Mouse (Mus musculus): ENCODE measurements at regions not wholly inside any gene's neighbourhood (a gene's known extent, or its start where the extent isn't known, plus 50 kb on each side); places are given as distances from the start of the nearest gene placed in this dataset.
"Not testable (repeated sequence)": the region's sequence is repeated elsewhere in the genome, so short reads cannot be mapped to it uniquely, and the experiment has no call there.

DNA sequence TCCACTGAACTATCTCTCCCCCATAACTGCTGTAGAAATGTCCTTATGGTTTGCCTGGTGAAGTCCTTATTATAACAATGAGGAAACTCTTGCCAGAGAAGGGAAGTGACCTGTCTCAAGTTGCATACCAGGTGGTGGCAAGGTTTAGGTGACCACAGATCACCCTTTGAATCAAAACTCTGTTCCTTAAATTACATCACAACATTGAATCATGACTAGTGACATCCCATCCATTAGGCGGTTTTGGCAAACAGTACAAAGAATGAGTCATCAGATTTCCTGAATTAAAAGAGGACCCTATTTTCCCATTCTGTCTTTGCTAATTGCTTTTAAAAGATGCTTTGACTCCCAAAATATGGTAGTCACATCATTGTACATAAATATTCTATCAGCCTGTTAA is 168.5 kb upstream of the Pgr start:
- Histone ChIP-seq H3K4me2 (no peak overlapping the region), H3K9ac (no peak overlapping the region), H3K4me3 (replicated peaks) (no peak overlapping the region), H3K9me3 (replicated peaks) (no peaks in the 10 kb centered on the region), H3K27me3 (no peaks in the 10 kb centered on the region), H3K36me3 (no peaks in the 10 kb centered on the region), H3K4me1 (replicated peaks) (no peaks in the 10 kb centered on the region), H3K27ac (no peak overlapping the region)
- no peak for ATAC-seq (ENCODE audit: low read depth)
- WGBS (ENCODE audit: insufficient replicate concordance): 63% methylated on average over 1 of the region's 1 CpGs
- DNase-seq: no peak

DNA sequence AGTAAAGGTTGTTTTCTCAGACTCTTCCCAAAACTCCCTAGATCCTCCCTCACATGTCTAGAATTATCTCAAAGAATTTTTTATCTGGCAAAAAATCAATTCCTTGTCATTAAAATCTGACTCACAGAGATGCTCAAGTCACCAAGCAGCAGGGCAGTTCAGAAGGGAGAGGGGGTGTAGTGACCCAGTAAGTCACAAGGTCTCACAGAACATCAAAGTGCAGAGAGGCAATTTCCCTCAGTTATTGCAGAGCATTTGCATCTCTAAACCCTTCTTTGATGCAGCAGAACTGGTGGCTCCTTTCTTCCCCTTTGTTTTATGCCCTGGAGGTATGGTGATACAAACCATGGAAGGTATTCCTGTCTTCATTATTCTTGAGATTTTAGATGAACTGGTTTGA is 166.1 kb upstream of the Pgr start:
- H3K4me3 ChIP-seq (replicated peaks): no peak overlapping the region
- H3K4me2 ChIP-seq: no peak overlapping the region
- H3K27ac ChIP-seq: no peak overlapping the region
- ATAC-seq (ENCODE audit: low read depth) (no peak), DNase-seq (no peak)
- H3K9ac ChIP-seq: no peak overlapping the region
- no peaks in the 10 kb centered on the region for H3K4me1 ChIP-seq (replicated peaks)
- H3K36me3 ChIP-seq: no peaks in the 10 kb centered on the region
- no peaks in the 10 kb centered on the region for H3K9me3 ChIP-seq (replicated peaks)
- no peaks in the 10 kb centered on the region for H3K27me3 ChIP-seq

- no peaks in the 10 kb centered on the region for H3K36me3 ChIP-seq
- no peak overlapping the region for H3K27ac ChIP-seq
- ATAC-seq (ENCODE audit: low read depth): no peak
- no peak for DNase-seq
- H3K9me3 ChIP-seq (replicated peaks): no peaks in the 10 kb centered on the region
- H3K9ac ChIP-seq: no peak overlapping the region
- no peaks in the 10 kb centered on the region for H3K27me3 ChIP-seq
- H3K4me1 ChIP-seq (replicated peaks): no peaks in the 10 kb centered on the region
- H3K4me2 ChIP-seq: no peak overlapping the region
- 52% methylated on average over 1 of the region's 1 CpGs for WGBS (ENCODE audit: insufficient replicate concordance)
- no peak overlapping the region for H3K4me3 ChIP-seq (replicated peaks)
Measured at GRCm38 (mm10) chr9:8740190-8740589, 159.4 kb upstream of the Pgr start.

- no peak for DNase-seq
- WGBS (ENCODE audit: insufficient replicate concordance): 45% methylated on average over 2 of the region's 2 CpGs
- no peak overlapping the region for H3K27ac ChIP-seq
Measured at GRCm38 (mm10) chr9:8749878-8750277, 149.8 kb upstream of the Pgr start.

GRCm38 (mm10) chr9:8760876-8761275 is 138.8 kb upstream of the Pgr start:
- Histone ChIP-seq H3K36me3 (no peaks in the 10 kb centered on the region), H3K4me2 (no peak overlapping the region), H3K27ac (no peak overlapping the region), H3K4me3 (replicated peaks) (no peak overlapping the region), H3K27me3 (no peaks in the 10 kb centered on the region), H3K4me1 (replicated peaks) (no peaks in the 10 kb centered on the region), H3K9ac (no peak overlapping the region), H3K9me3 (replicated peaks) (no peaks in the 10 kb centered on the region)
- WGBS (ENCODE audit: insufficient replicate concordance): 40% methylated on average over 1 of the region's 1 CpGs
- ATAC-seq (ENCODE audit: low read depth) (no peak), DNase-seq (no peak)

More at GRCm38 (mm10) chr9:8749878-8750277, 149.8 kb upstream of the Pgr start:
- Histone ChIP-seq H3K4me1 (replicated peaks) (no peaks in the 10 kb centered on the region), H3K9ac (no peak overlapping the region), H3K9me3 (replicated peaks) (no peaks in the 10 kb centered on the region), H3K4me2 (no peak overlapping the region), H3K27me3 (no peaks in the 10 kb centered on the region), H3K4me3 (replicated peaks) (no peak overlapping the region), H3K36me3 (no peaks in the 10 kb centered on the region)
- ATAC-seq (ENCODE audit: low read depth): no peak

GRCm38 (mm10) chr9:8769398-8769797 is 130.2 kb upstream of the Pgr start:
- H3K4me2 ChIP-seq; H3K4me1 ChIP-seq (replicated peaks); H3K36me3 ChIP-seq; DNase-seq; H3K9ac ChIP-seq; H3K27me3 ChIP-seq; H3K4me3 ChIP-seq (replicated peaks); H3K27ac ChIP-seq; ATAC-seq (ENCODE audit: low read depth); H3K9me3 ChIP-seq (replicated peaks): not testable (repeated sequence)

- no peak for ATAC-seq (ENCODE audit: low read depth)
- Histone ChIP-seq H3K9ac (no peak overlapping the region), H3K4me2 (no peak overlapping the region), H3K36me3 (no peaks in the 10 kb centered on the region), H3K27me3 (no peaks in the 10 kb centered on the region), H3K4me1 (replicated peaks) (no peaks in the 10 kb centered on the region), H3K4me3 (replicated peaks) (no peak overlapping the region), H3K27ac (no peak overlapping the region), H3K9me3 (replicated peaks) (no peaks in the 10 kb centered on the region)
- DNase-seq: no peak
- WGBS (ENCODE audit: insufficient replicate concordance): 44% methylated on average over 4 of the region's 4 CpGs
Measured at GRCm38 (mm10) chr9:8769996-8770395, 129.6 kb upstream of the Pgr start.

DNA sequence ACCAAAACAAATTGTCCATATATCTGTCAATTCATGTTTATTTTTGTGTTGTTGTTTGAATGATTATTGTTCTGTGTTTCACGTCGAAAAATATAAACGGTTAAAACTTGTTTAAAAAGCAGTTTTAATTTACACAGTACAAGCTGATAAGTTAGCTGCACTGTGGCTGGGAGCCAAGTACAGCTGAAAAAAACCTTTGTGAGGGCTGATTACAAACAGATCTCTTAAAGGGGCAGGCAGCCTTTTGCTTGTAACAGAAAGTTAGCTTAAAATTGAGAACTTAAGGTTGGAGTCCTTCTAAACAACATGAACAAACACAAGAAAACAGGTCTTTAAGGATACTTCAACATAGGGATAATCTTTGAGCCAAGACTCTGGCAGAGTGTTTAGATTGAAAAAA is 118.3 kb upstream of the Pgr start:
- H3K27ac ChIP-seq; H3K9ac ChIP-seq; H3K4me3 ChIP-seq (replicated peaks); H3K4me2 ChIP-seq; H3K27me3 ChIP-seq; H3K36me3 ChIP-seq; H3K4me1 ChIP-seq (replicated peaks); H3K9me3 ChIP-seq (replicated peaks); ATAC-seq (ENCODE audit: low read depth); DNase-seq: not testable (repeated sequence)
- WGBS (ENCODE audit: insufficient replicate concordance): 55% methylated on average over 3 of the region's 3 CpGs

GRCm38 (mm10) chr9:8814236-8814635 is 85.4 kb upstream of the Pgr start:
- Histone ChIP-seq H3K27ac (no peak overlapping the region), H3K36me3 (no peaks in the 10 kb centered on the region), H3K4me2 (no peak overlapping the region), H3K4me1 (replicated peaks) (no peaks in the 10 kb centered on the region), H3K4me3 (replicated peaks) (no peak overlapping the region), H3K9ac (no peak overlapping the region), H3K27me3 (no peaks in the 10 kb centered on the region), H3K9me3 (replicated peaks) (no peaks in the 10 kb centered on the region)
- DNase-seq (no peak), ATAC-seq (ENCODE audit: low read depth) (no peak)
- 62% methylated on average over 4 of the region's 4 CpGs for WGBS (ENCODE audit: insufficient replicate concordance)

GRCm38 (mm10) chr9:8823719-8824371 is 75.8 kb upstream of the Pgr start:
- Histone ChIP-seq H3K36me3 (no peaks in the 10 kb centered on the region), H3K4me1 (replicated peaks) (no peaks in the 10 kb centered on the region), H3K27me3 (no peaks in the 10 kb centered on the region), H3K4me3 (replicated peaks) (no peak overlapping the region), H3K27ac (no peak overlapping the region), H3K9me3 (replicated peaks) (no peaks in the 10 kb centered on the region), H3K9ac (no peak overlapping the region), H3K4me2 (no peak overlapping the region)
- DNase-seq (no peak), ATAC-seq (ENCODE audit: low read depth) (peak; percentile 81)
- WGBS (ENCODE audit: insufficient replicate concordance): 16% methylated on average over 1 of the region's 1 CpGs

- WGBS (ENCODE audit: insufficient replicate concordance): 46% methylated on average over 4 of the region's 4 CpGs
- H3K4me2 ChIP-seq: no peak overlapping the region
- H3K36me3 ChIP-seq: no peaks in the 10 kb centered on the region
- H3K9me3 ChIP-seq (replicated peaks): no peaks in the 10 kb centered on the region
- H3K4me1 ChIP-seq (replicated peaks): no peaks in the 10 kb centered on the region
- ATAC-seq (ENCODE audit: low read depth) (no peak), DNase-seq (no peak)
- H3K4me3 ChIP-seq (replicated peaks): no peak overlapping the region
- no peak overlapping the region for H3K27ac ChIP-seq
- no peaks in the 10 kb centered on the region for H3K27me3 ChIP-seq
- H3K9ac ChIP-seq: no peak overlapping the region
Measured at GRCm38 (mm10) chr9:8832150-8832549, 67.5 kb upstream of the Pgr start.

DNA sequence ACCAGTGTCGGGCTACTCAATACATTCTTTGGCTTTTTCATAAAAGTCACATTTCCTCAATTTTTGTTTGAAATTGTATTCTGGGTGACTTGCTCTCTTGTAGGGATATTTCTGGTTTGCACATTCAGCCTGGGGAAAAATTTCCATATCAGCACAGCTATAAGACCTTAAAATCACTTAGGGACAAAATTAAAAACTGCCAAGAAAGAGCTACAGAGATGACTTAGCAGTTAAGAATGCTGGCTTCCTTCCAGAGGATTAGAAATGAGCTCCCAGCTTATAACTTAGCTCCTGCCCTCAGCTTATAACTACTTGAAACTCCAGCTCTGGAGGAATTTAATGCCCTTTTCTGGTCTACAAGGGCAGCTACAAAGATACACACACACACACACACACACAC is 62.6 kb upstream of the Pgr start:
- H3K9ac ChIP-seq: no peak overlapping the region
- no peaks in the 10 kb centered on the region for H3K27me3 ChIP-seq
- H3K4me1 ChIP-seq (replicated peaks): no peaks in the 10 kb centered on the region
- WGBS (ENCODE audit: insufficient replicate concordance): 52% methylated on average over 1 of the region's 1 CpGs
- no peaks in the 10 kb centered on the region for H3K9me3 ChIP-seq (replicated peaks)
- H3K4me3 ChIP-seq (replicated peaks): no peak overlapping the region
- H3K36me3 ChIP-seq: no peaks in the 10 kb centered on the region
- DNase-seq: no peak
- no peak overlapping the region for H3K4me2 ChIP-seq
- no peak overlapping the region for H3K27ac ChIP-seq
- ATAC-seq (ENCODE audit: low read depth): no peak

Data from liver, embryonic 13.5 days (tissue).